Mouse (Mus musculus) ES-E14 (cell line): ENCODE measurements around the gene Nup160. TPM values are rescaled to one million over a fixed set of nuclear protein-coding genes. Genes with fewer than 3 reads are reported as not detected.
A peak's percentile ranks its signal among the peaks of the same experiment; 100 is the strongest.

Experiments
- DNase-seq: peaks from one replicate; pipeline ENCODE4 v3.0.0-alpha.2; 2013; ENCODE audit warnings: low read depth, low spot score
- H3K27ac ChIP-seq: 2 replicates; pipeline ENCODE4 v1.5.1; 2012; ENCODE audit warnings: low read depth, mild to moderate bottlenecking, low read length, moderate library complexity, mixed read lengths; ENCODE audit not compliant: poor library complexity, insufficient read depth, severe bottlenecking
- H3K36me3 ChIP-seq: 2 replicates; pipeline ENCODE4 v1.6.1; 2012; ENCODE audit warnings: mild to moderate bottlenecking, low read length, moderate library complexity, mixed read lengths; ENCODE audit not compliant: control insufficient read depth, poor library complexity, insufficient read depth, severe bottlenecking
- H3K4me1 ChIP-seq, 2 experiments: fragments of 150-350 bp in 1 of 2; sonication (generic) in 1 of 2; 2 replicates each; pipeline ENCODE4 v1.6.1; 2012; ENCODE audit warnings: low read length in 2 of 2, mild to moderate bottlenecking in 1 of 2, mixed read lengths in 1 of 2; ENCODE audit not compliant: control insufficient read depth in 2 of 2, insufficient read depth in 2 of 2, poor library complexity in 1 of 2
- H3K4me3 ChIP-seq, 2 experiments: fragments of 150-350 bp in 1 of 2; sonication (generic) in 1 of 2; 2 replicates each; pipeline ENCODE4 v1.5.1; 2012; ENCODE audit warnings: low read length in 2 of 2, low read depth in 1 of 2, mild to moderate bottlenecking in 1 of 2, mixed read lengths in 1 of 2; ENCODE audit not compliant: insufficient read depth in 1 of 2, poor library complexity in 1 of 2, severe bottlenecking in 1 of 2
- H3K9ac ChIP-seq: 2 replicates; pipeline ENCODE4 v1.6.1; 2012; ENCODE audit warnings: low read depth, mild to moderate bottlenecking, low read length, mixed read lengths; ENCODE audit not compliant: poor library complexity, insufficient read depth, severe bottlenecking
- H3K9me3 ChIP-seq: fragments of 150-350 bp; sonication (generic); 2 replicates; pipeline ENCODE4 v1.6.1; 2012; ENCODE audit warnings: low read depth, mild to moderate bottlenecking, low read length; ENCODE audit not compliant: control insufficient read depth, insufficient read depth
- CHD2 ChIP-seq: IDR thresholded peaks from 2 replicates; pipeline ENCODE4 v1.6.1; 2014; ENCODE audit warnings: mild to moderate bottlenecking, low read depth, low read length, inconsistent platforms
- HCFC1 ChIP-seq: IDR thresholded peaks from 2 replicates; pipeline ENCODE4 v1.6.1; 2012; ENCODE audit warnings: low read length, inconsistent platforms, borderline replicate concordance; ENCODE audit not compliant: insufficient read depth
- MAFK ChIP-seq: IDR thresholded peaks from 2 replicates; pipeline ENCODE4 v1.6.1; 2014; ENCODE audit warnings: mild to moderate bottlenecking, low read depth, low read length, inconsistent platforms; ENCODE audit not compliant: insufficient read depth
- ZC3H11A ChIP-seq: IDR thresholded peaks from 2 replicates; pipeline ENCODE4 v1.6.1; 2012; ENCODE audit warnings: low read depth, mild to moderate bottlenecking, inconsistent platforms, low read length, borderline replicate concordance
- ZNF384 ChIP-seq: IDR thresholded peaks from 2 replicates; pipeline ENCODE4 v1.6.1; 2012; ENCODE audit warnings: low read depth, low read length, inconsistent platforms
- in situ Hi-C, 2 experiments: fragments of 600-800 bp; cut with MboI; formaldehyde crosslinking; loops; one replicate each; pipeline ENCODE4 v1.15.1; 2025; ENCODE audit warnings: low sequenced_read_pairs in 2 of 2, inconsistent platforms in 1 of 2; ENCODE audit not compliant: unreplicated experiment in 2 of 2
- total RNA-seq: library from RNA; depleted of rRNA; stranded (reverse); fragments of 300-350 nt; gene quantifications from 2 replicates; pipeline ENCODE4 v1.2.3, GENCODE M21; 2012

The Nup160 gene
- total RNA-seq, 1 experiment, result 72.6 TPM

DNA sequence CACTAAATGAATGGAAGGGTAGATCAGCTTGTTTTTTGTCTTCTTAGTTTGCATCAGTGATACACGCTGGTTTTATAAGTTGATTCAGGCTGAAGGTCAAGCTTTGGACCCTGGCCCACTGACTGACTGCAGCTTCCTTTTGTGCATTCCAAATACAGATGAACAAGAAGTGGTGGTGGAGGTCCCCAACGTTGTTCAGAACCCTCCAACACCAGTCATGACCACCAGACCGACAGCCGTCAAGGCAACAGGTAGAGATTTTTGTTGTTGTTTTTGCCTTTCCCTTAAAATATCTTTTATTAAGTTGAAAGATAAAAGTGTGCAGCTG lies 69.5 kb downstream of the Nup160 start:
- no peak for TF ChIP-seq ZC3H11A
- no peak for TF ChIP-seq CHD2
- no peak for TF ChIP-seq HCFC1
- no peak for TF ChIP-seq MAFK
- no peak for TF ChIP-seq ZNF384
- Histone ChIP-seq H3K4me3 (peak overlapping the region; percentile 83 to 84), H3K9ac (peak overlapping the region; percentile 76), H3K4me1 (peaks cover 4 to 6% of the 10 kb centered on the region in 2 experiments; a peak in 3 of 4 replicates), H3K36me3 (peaks cover 18% of the 10 kb centered on the region), H3K27ac (no peak overlapping the region), H3K9me3 (no peaks in the 10 kb centered on the region)
- in situ Hi-C loops, result no loop called here
- DNase-seq, result no peak

DNA sequence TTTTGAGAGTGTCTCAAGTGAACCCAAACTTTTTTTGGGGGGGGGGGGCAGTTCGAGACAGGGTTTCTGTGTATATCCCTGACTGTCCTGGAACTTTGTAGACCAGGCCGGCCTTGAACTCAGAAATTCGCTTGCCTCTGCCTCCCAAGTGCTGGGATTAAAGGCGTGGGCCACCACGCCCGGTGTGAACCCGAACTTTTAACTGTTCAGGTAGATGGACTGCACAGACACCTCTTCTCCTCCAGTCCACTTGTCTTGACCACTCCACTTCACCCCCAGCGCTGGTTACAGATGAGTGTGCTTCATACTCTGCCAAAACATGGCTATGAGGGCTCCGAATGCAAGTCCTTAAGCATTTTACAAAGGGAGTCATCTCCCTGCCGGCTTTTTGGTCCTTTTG lies 70.1 kb downstream of the Nup160 start:
- in situ Hi-C loops, result no loop called here
- no peak for DNase-seq
- peaks cover 4 to 6% of the 10 kb centered on the region in 2 experiments; a peak in 3 of 4 replicates for H3K4me1 ChIP-seq
- H3K4me3 ChIP-seq, result peak overlapping the region; percentile 83 to 84
- peaks cover 18% of the 10 kb centered on the region for H3K36me3 ChIP-seq
- TF ChIP-seq ZC3H11A (no peak), CHD2 (no peak), MAFK (no peak), ZNF384 (no peak), HCFC1 (no peak)
- no peak overlapping the region for H3K27ac ChIP-seq
- no peaks in the 10 kb centered on the region for H3K9me3 ChIP-seq
- peak overlapping the region; percentile 49; the same call in 1 of the 2 replicates for H3K9ac ChIP-seq

DNA sequence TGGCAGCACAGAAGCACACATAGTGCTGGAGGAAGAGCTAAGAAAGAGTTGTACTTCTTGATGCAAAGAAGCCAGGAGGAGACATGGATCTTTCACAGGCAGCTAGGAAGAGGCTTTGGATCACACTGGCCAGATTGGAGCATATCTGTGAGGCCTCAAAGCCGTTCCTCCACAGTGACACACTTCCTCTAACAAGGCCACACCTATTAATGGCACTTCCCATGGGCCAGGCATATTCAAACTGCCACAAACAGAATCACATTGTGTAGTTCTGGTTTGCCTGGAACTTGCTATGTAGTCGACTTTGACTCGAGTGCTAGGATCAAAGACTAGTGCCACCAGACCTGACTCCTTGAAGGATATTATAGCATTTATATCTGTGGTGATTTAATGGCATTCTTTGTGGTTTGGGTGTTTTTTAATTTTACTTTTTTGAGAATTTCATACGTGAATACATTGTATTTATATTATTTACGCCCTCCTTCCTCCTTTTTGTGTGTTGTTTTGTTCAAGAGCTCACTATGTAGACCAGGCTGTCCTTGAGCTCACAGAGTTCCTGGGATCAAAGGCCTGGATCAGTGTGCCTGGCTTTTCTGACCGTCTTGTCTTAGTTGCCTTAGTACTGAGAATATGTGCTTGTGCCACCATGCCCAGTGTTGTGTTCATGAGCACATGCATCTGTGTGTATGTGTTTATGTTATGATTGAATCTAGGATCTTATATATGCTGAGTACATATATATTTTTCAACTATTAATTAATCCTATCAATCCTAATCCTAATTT lies 72.9 kb downstream of the Nup160 start:
- no peak overlapping the region for H3K9ac ChIP-seq
- in situ Hi-C loops, result no loop called here
- H3K4me3 ChIP-seq, result no peak overlapping the region
- peaks cover 3 to 6% of the 10 kb centered on the region in 2 experiments; a peak in 3 of 4 replicates for H3K4me1 ChIP-seq
- no peaks in the 10 kb centered on the region for H3K9me3 ChIP-seq
- no peak overlapping the region for H3K27ac ChIP-seq
- DNase-seq, result no peak
- H3K36me3 ChIP-seq, result peaks cover 31% of the 10 kb centered on the region
- TF ChIP-seq ZC3H11A (no peak), HCFC1 (no peak), MAFK (no peak), ZNF384 (no peak), CHD2 (no peak)

DNA sequence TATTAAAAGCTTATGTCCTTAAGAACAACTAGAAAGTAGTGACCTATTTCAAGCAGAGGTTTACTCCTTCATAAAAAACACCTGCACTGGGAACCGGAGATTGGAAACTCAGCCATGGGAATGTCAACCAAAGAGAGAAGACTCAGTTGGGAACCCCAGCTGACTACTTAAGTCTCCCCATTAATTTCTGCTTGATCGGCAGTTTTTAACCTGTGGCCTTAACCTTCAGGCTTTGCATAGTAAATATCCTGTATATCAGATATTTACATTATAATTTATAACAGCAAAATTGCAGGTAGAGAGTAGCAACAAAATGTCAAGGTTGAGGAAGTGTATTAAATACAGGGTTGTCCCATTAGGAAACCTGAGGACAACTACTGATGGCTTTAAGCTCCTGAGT lies 76.5 kb downstream of the Nup160 start:
- no peak overlapping the region for H3K4me3 ChIP-seq
- H3K36me3 ChIP-seq, result peaks cover 45% of the 10 kb centered on the region
- DNase-seq, result no peak
- no peak overlapping the region for H3K9ac ChIP-seq
- TF ChIP-seq ZC3H11A (no peak), HCFC1 (no peak), CHD2 (no peak), MAFK (peak; percentile 61; the same call in 1 of the 2 replicates), ZNF384 (no peak)
- H3K9me3 ChIP-seq, result no peaks in the 10 kb centered on the region
- 0 out of 4 replicates have a peak, but pooled peaks cover 0 to 3% of the 10 kb centered on the region in 2 experiments for H3K4me1 ChIP-seq
- no peak overlapping the region for H3K27ac ChIP-seq
- in situ Hi-C loops, result no loop called here

DNA sequence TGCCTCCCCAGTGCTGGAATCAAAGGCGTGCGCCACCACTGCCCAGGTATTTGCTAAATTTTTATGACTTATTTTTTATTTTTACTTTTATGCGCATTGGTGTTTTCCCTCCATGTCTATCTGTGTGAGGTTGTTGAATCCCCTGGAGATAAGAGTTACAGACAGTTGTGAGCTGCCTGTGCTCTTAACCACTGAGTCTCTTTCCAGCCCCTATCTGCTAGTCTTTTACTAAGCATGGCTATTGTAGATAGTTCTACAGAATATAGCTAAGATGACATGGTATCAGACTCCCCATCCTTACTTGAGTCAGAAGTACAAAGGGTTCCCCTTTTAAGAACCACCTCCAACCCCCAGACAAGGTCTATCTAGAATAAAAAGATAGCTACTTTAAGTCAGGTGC lies 77.2 kb downstream of the Nup160 start:
- Histone ChIP-seq H3K4me3 (no peak overlapping the region), H3K27ac (no peak overlapping the region), H3K4me1 (0 out of 4 replicates have a peak, but pooled peaks cover 0 to 3% of the 10 kb centered on the region in 2 experiments), H3K36me3 (peaks cover 47% of the 10 kb centered on the region), H3K9me3 (no peaks in the 10 kb centered on the region), H3K9ac (no peak overlapping the region)
- in situ Hi-C loops, result no loop called here
- no peak for TF ChIP-seq CHD2
- TF ChIP-seq MAFK, result no peak
- TF ChIP-seq ZNF384, result no peak
- TF ChIP-seq ZC3H11A, result no peak
- TF ChIP-seq HCFC1, result no peak
- no peak for DNase-seq
